Mouse (Mus musculus): ENCODE measurements at regions not wholly inside any gene's neighbourhood (a gene's known extent, or its start where the extent isn't known, plus 50 kb on each side); places are given as distances from the start of the nearest gene placed in this dataset.
A peak's percentile ranks its signal among the peaks of the same experiment; 100 is the strongest.

DNA sequence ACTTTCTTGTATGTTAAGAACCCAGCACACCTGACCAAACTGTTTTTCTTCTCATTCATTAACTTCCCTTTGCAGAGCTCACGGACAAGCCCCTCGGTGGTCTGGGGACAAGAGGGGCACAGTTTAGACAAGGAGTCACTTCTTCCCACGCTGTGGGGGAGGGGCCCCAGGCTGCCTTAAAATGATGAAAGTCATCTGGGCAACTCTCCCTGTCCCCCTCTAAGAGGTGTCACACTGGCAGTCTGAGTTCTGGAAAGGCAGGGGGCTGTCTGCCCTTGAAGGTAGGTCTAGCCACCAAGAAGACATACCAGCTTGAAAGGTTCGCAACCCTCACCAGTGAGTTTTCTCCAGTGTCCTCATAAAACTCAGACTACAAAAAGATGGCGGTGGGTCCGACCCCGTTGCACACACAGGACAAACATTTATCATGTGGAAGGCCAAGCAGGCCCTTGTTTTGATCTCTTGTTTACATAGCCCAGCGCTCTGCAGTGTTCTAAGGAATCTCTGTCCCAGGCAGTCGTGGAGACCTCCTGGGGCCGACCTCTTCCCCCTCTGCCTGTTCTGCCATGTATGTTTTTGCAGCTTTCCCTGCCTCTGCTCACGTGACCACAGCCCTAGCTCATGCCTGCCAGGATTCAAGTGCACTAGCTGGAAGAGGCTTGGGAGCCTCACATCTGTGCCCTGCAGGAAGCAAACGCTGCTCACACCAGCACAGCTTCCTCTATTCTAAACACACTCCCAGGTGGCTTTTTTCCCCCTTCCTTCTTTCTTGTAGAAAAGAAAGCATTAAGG is 259.2 kb downstream of the Cxcl12 start:
- DNase-seq = no peak

DNA sequence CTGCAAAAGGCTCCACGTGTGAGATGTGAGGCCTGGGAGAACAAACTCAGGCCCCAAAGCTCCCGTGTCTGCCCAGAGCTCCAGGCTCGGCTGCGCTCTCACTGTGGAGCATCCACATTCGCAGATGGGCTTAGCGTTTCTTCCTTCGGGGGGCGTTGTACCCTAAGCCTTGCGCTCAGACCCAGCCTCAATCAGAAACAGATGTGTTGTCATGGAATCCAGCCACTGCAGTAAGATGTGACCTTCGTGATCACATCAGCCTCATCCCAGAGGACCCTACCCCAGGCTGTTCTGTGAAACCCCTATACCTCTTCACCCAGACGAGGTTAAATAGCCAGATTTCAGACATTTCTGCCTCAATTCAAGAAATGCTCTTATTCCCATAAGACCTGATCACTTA is 260.1 kb downstream of the Cxcl12 start:
- no peak for DNase-seq

DNA sequence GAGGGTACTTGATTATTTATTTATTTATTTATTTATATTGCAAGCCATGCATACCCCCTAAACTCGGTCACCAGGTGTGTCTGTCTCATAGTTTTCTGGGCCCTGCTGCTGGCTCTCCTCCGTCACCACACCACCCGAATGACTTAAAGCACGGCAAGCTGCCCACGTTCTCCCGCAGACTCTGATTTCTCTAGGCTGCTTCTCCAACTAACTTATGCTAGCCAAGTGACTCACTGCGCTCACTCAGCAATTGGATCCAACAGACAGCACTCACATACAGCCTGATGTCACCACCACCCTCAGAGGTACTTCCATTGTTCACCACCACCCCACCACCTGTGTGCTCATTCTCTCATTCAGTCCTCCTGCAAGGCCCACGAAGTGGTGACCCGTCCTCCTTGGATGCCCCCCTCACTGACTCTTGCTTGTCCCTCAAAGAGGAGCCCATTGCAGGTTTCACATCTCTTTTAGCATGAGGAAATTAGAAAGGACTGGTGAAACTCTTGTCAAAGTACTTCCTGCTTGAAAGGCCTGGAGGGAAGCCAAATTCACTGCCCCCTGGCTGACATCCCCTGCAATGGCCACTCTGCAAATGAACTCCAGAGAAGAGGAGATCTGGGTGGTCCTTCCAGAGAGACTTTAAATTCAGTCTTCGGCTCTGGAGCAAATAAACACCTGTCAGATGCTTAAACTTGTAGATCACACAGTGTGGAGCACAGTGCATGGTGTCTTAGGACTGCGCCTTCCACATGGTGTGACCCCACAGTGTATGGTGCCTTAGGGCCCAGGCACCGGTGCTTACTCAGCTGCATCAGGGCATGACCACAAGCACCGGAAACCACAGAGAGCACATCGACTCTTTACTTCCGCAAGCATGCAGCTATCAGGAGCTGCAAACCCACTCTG is 262.8 kb downstream of the Cxcl12 start:
- DNase-seq = peak; percentile 73

DNA sequence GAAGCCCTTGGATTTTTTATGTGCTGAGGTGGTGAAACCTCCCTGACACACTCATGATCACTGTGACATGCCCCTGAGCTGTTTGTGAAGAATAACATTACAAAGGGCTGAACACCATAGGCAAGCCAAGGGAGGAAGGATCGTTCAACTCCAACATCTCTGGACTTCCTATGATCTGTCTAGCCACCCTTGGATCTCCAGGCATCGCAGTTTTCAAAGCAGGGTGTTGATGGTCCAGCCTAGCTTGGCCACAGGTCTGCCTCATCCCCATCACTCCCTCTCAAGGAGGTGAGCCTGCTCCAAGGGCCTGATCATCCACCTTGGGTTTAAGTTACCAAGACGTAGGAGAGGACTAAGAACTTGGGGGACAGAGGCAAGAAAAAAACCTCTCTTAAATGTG is 268.5 kb downstream of the Cxcl12 start:
- no peak for DNase-seq

DNA sequence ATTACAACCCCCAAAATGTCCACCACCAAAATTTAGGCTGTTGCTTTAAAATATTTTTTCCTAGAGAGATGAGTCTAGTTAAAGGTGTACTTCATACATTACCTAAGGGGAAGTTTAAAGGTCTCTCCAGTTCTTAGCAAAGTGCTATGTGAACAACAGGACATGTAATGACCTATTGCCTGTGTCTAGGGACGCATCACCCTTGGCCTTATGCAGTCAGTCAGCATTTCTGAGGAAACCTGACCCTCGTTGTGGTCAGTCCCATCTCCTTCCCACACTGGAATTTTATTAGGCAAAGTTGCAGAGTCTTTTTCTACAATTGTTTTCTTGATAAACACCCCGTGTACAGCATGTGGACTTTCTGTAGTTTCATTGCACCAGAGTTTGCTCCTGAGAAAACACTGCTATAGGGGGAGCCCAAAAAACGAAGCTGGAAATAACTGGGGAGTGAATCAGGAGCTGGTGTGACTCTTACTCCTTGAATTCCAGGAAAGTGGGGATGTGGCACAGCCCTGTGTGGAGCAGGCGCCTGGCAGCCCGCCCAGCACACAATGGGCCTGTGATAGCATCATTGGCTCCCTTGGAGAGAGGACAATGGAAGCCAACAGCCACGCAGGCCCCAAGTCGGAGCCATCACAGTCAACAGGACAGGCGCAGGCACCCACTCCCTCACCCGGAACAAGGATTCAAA is 269.2 kb downstream of the Cxcl12 start:
- no peak for DNase-seq

DNA sequence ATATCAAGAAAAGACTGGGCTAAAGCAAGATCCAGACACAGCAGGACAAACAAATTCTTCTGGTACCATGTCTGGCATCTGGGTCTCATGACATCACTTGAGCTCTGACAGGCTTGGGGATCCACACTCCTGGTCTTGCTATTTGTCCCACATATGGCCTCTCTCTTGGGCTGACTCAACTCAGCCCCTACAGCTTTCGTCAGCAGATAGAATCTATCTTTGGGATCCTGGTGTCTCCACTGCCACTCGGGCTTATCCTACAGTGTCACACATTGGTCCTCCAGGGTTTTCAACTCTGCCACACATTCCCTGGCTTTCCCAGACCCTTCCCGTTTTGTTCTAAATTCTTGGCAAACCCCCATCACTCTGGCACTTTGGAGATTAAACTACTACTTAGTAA is 280.3 kb downstream of the Cxcl12 start:
- DNase-seq = no peak

DNA sequence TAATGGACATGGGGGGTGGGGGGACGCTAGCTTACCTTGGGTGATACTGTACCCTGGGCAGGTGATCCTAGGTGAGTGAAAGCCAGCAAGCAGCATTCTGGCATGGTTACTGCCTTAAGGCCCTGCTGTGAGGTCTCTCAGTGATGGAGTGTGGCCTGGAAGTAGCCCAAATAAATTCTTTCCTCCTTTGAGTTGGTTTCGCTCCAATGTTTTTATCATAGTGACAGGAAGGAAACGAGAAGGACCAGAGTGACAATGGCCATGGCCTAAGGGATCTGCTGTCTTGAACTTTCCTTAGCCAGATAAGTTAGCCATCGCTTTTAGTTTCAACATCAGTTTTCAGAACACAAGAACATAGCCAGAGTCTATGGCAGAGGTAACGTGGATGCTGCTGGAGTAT is 282.7 kb downstream of the Cxcl12 start:
- no peak for DNase-seq

DNA sequence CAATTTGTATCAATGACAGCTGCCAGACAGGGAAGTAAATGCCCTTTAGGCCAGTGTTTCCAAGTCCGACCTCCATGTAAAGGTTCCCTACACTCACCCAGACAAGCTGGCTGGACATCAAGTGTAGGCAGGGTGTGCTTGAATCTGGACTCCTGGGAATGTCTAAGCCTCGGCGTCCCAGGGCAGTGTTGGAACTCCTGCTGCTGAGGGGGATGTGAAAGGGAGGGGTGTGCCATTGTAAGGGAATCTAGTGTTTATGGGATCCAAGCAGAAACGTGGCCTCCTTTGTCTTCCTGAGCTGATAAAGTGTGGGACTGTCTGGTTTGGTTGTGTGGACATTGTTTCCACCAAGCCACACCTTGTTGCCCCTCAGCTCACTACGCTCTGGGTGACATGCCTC is 291.9 kb downstream of the Cxcl12 start:
- no peak for DNase-seq

DNA sequence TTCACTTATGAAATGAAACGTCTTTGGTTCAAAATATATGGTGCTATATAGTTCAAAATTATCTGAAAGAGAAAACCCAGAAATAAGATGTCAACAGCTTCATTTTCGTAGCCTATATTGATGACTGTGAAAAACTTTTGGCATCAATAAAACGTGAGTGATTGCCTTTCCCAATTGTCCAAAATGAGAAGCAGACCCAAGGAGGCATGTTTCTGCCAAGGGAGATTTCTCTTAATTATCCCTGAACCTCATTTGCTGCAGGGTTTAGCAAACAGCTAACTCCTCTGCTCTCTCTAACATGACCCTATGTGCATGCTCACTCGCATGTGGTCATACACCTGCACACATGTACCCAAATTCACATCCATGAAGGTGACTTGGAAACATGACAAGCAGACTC is 296.8 kb downstream of the Cxcl12 start:
- no peak for DNase-seq

DNA sequence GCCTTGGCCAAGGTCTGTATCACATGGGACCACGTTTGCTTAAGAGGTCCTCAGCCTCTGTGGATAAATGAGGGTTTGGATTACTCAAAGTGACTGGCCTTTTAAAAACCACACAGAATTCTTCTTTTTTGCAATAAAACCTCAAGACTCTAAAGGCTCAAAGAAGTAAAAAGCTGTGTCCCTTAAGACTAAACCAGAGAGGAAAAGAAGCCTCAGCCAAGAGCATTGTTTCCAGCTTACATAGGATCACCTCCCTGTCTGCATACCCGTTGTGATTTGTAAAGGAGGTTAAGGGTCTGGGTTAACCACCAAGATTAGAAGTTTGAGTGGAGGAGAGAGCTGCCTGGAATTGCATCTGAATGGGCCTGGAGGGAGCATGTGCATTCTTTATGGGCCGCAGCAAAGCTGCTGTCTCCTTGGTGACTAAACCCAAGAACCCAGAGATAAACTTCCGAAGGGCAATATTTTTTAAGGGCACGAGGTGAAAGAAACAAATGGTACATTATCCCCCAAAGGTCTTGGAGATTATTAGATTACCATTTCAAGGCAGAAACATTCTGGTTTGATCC is 297.4 kb downstream of the Cxcl12 start:
- DNase-seq = no peak

DNA sequence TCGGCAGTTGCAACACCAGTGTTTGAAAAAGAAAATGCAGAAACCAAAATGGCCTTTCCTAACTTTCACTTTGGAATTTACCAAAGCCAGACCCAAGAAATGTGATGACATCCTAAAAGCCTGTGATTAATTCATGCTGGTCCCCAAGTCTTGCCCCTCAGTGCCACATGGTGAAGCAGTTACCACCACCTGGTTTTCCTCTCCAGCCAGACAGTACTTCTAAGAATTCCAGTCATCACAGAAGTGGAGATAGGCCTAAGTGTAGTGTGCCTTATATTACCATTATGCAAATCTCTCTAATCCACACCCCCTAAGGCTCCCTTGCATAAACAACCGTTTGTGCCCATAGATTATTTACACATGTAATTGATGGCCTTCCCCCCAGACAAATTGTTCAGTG is 311.0 kb downstream of the Cxcl12 start:
- DNase-seq = no peak

DNA sequence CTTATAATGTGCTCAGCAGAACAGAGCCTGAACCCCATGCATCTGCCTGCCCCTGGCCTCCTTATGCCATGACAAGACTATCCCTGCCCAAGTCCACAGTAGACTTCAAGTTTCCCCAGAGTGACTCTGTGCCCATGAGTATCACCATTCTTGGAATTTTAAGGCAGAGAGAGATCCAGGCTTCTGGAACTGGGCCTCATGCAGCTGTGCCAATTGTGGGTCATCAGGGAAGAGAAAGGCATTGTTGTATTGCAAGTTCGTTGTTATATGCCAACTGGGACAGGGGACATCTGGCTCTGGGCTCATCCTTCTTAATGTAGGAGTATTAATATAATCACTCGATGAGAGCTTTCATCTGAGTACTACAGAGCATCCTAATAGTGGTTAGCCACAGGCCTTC is 312.1 kb downstream of the Cxcl12 start:
- DNase-seq = no peak

DNA sequence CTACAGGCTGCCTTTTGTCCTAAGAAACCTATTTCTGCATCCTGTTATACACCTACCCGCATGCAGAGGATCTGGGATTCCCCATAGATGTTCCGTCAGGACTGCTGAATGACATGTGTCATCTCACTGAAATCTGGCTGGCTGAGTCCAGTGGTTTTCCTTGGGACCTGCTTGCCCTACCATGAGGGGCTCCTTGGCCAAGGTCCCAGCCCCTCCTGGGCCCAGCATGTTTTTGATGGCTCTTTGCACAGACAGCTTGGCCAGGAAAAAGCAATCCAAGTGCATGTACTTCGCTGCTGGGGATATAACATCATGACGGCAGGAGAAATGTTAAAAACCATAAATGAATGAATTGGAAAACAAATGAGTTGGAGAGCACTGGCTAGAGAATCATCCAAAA is 320.8 kb downstream of the Cxcl12 start:
- no peak for DNase-seq

DNA sequence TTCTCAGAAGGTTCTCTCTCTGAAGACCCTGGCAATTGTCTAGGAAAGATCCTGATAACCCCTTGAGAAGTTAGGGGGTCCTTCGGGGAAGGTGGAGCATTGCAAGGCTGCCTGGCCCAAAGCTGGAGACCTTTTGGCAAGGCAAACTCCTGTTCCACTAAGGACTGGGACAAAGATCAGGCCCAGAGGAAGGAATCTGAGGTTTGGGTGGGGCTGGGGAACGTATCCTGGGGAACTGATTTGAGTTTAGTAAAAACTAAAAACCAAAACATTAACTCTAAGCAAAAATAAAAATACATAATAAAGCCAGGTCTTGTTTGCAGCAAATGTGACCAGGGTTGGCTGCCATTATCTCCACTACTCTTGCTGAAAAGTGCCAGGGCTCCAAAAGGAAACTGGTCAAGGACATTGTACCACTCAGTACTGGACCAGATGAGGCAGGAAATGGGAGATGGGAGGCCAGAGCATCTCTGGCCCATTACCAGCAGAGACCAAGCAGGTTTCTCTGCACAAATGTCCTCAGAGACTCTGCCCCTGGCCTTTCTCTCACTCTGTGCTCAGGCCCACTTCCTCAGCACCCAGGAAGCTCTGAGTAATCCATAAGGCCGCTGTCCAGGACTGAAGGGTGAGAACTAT is 321.5 kb downstream of the Cxcl12 start:
- no peak for DNase-seq

DNA sequence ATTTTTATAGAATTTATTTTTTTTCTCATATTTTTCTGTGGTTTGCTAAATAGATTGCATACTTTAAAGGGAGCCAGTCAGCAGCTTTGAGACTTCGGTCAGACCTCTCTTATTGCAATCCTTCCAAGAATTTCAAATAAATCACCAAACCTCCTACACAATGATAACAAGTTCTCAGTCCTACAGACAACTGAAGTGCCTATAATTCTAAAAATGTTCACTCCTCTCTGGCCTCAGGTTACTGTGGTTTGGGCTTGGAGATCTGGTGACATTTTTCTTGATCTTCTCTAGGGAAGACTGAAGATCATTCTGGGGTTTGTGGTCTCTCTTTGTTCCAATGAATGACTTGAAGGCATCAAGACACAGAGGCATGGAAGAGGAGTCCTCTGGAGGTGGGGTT is 326.6 kb downstream of the Cxcl12 start:
- DNase-seq = no peak

DNA sequence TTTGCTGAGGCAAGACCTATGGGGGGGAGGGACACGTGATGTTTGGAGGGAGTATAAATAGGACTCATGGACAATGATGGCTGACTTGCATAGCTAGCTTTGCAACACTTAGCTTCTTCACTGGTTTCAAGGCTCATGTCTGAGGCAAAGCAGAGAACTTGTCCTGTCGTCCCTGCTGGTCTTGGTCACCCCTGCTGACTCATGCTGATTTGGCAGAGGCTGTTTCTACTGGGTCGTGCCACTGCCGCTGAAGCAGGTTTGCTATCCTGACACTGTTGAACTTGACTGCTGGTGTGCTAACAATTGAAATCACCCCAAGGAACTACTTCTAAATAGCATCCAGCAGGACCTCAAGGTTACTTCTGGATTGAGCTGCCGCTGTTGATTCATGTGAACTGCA is 329.0 kb downstream of the Cxcl12 start:
- DNase-seq = no peak

DNA sequence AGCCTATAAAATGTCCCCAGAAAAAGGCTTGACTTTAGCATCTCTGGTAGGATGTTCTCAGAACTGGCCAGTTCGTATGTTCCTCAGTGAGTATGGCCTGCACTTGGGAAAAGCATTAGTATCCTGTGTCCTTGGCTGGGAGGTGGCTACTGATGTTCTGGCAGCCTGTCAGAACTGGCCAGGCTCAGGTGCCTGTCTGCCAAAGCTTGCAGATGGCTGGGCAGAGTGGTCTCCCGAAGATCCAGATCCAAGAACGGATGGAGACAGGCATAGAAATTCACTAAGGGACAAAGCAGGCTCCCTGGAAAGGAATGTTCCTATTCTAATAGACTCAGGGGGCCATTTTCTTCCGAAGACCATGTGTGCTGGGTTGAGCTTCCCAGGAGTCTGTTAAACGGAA is 329.6 kb downstream of the Cxcl12 start:
- no peak for DNase-seq

DNA sequence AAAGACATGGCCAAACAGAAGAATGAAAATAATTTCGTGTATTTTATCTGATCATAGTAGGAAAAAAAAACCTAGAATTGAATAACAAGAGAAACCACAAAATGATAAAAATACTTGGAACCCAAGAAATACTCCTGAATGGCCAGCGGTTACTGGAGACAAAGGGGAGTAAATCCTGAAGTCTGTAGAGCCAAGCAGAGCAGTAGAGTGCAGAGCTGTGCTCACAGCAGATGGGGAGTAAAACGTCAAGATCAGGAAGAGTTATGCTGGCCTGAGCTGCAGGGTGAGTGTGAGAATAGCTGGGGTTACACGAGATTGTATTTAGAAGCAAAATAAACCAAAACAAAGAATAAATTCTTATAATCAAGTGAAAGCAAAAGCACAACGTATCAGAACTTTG is 334.0 kb downstream of the Cxcl12 start:
- no peak for DNase-seq

DNA sequence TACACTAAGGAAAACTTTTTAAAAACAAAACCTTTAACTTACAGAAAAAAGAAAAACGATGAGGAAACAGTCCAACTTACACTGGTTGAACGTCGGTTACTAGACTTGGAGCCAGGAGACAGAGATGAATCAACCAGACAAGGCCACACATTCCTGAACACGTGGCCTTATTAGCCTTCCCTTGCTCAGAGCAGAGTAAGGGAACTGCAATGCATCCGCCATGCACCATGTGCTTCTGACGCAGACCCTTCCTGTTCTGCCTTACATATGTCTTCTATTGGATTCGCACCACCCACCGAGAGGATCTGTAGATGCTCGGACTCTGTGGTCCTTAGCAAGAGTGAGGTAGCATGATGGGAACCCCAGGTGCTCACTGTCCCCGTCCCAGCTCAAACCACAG is 336.2 kb upstream of the Zfp637 start:
- DNase-seq = no peak

DNA sequence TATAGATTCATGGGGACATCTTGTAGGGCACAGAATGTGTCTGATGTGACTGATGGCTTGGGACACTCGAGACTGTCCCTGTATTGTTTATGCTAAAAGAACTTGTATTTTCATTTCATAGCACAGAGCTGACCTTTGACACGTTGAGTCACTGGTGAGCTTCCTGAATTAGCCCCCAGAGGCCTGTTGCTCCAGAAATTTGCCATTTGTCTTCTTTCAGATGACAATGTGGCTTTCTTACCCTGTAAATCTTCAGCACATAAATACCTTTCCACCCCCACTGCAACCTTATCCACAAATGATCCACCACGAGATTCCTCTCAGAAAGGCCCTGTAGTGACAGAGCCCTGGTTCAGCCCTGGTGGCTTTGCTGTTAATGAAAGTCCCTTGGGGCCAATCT is 335.5 kb upstream of the Zfp637 start:
- DNase-seq = no peak

DNA sequence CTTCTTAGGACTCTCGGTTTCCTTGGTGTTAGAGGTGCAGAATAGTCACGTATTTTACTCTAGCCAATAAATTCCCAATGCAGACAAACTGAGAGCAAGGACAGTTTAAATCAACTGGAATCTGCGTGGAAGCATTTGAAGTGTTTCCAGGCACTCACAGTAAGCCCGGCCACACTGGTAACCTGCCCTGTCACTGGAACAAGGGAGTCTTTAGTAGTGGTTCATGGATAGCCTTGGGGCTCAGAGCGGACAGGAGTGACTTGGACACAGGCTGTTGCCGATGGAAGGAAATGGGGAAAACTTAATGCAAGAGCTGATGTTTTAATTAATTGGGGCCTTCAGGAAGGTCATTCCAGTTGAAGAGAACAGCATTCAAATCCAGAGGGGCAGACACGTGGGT is 334.4 kb upstream of the Zfp637 start:
- no peak for DNase-seq

DNA sequence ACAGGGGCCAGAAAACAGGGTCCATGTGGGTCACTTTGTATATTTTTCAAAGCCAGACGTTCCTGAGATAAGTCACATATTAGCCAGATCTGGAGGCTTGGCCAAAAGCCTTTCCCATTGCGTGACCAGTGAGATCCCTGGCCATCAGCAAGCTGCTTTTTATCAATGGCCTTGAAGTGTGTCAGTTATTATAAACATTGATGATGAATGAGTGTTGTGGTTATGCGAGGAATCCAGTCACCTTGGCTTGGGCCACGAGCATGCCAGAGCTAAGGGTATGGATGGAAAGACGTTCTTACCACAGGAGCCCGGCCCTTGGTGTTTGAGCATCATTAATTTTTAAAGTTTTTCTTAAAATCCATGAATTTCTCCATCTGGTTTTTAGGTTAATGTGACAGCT is 332.1 kb upstream of the Zfp637 start:
- no peak for DNase-seq

DNA sequence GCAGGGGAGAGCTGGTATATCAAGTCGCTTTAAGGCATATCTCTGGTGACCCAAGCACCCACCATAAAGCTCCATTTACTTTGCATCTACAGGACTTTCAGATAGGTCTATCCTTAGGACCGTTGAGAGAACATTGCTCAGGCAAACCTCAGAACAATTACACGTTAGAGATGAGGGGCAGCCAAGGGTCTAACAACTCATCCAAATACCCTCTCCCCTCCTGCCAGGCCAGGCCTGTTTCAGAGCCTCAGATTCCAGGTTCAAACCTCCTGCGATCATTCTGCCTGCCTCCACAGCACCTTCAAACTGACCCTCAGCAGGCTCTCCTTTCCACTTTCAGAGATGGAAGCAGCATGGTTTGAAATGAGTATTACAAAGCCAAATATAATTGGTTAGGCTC is 331.0 kb upstream of the Zfp637 start:
- no peak for DNase-seq
